Mouse (Mus musculus): Measurements from ENCODE around the gene Klrb1f.
"Not testable (repeated sequence)": the region's sequence is repeated elsewhere in the genome, so short reads cannot be mapped to it uniquely, and the experiment has no call there.

Klrb1f gene

DNA sequence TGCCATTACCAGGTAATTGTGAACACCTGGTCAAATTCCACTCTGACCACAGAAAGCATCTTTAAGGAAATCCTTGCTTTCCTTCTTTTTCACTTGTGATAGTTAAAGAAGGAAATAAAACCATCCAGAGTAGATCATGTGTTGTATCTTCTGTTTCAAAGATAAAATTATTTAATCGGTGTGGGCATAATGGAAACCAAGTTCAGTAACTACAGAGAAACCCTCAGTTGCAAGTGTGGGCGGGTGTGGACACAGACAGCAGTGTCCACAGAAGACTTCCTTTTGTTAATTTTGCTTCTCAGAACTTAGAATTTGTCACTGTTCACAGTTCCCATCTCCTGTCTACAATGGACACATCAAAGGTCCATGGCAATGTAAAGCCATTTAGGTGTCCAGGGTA is at the start of gene Klrb1f:
Gene Klrb1f, plus strand, starts transcription at position 301 of the 400 bp plus-strand sequence.
- DNase-seq, result no peak

DNA sequence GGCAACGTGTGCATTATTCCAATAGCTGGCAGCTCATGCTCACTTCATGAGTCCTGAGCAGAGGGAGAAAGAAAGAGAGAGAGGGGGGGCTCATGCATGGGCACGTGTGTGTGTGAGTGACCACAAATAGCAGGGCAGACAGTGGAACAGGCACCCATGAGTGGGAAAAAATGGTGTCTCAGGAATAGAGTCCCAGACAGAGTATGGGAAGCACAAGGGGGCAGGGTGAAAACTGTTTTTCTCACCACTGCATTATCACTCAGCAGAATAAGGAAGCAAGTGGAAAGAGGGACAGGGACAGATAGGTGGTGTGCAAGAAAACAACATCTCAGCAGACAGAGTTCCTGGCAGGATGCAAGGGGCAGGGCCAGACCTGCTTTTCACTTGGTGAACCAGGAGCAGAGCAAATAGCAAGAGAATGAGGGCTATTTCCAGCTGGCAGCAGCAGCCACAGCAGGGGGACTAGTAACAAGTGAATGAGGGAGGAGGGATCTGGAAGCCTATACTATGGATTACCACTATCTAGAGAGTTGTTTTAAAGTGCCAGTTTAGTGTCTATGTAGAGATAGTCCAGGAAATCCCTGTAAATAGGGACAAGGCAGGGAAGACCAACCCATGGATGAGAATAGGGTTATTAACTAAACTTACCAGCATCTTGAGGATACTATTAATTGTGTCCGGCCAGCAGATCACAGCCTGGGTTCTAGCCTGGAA is 49.5 kb upstream of the Klrb1f start:
- peak in 1 of 2 experiments; percentile 10 for DNase-seq

DNA sequence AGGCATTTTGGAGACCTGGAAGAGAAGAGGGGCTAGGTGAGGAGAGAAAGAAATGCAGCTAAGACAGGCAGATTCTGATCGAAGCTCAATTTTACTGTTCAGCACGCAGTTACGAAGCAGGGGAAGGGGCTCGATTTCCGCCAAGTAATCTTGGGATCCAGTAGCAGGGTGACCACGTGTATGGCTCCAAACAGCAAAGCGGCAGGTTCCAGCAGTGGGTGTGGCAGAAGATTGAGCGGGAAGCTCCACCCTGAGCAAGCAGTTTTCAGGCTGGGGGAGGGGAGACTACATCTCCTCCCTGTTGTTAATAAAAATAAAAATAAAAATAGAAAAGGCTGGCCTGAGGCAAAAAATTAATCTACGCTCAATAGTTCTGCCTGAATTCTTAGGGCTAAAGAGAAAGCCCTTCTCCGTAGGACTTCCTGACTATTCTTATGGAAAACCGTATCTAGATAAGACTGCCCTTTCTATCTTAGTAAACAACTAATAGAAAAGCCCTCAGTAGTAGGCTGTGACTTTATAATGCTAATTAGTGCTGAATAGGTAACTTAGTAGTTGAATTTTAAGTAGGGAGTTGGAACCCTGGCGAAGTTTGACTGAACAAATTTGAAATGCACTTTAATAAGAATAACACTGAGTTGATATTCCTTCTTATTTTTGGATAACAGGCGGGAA is 48.8 kb upstream of the Klrb1f start:
- DNase-seq, result no peak

DNA sequence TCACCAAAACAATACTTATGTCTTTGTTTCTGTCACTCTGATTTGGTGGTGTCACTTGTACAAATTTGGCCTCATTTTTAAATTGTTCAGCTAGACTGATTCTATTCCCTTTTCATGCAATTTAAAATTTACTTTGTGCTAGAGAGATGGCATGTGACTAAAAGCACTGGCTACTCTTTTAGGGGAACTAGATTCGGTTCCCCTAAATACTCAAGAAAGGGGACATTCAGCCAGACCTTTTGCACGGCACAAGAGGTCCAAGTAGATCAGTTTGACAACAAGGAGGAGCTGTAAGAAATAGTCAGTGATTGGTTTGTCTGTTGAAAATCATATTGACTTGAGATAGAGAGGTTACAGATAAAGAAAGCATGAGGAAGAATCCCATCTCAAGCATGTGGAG is 44.3 kb upstream of the Klrb1f start:
- DNase-seq, result no peak

DNA sequence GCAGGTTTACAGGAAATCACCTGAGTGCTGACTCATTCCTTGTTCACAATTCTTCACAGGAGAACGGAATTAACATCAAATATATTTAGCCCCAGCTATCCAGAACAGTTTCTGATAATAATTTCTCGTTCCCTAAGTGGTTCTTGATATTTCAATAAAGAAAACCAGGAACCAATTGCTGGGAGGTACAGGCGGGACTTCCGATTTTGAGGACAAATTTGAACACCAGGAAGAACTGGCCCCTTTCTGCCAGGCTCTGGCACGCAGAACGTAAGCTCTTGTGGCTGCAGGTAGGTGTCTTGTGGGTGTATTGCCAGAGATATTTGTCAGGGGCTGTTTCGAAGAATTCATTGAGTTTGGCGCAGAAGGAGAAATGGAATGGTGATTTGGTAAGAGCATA is 37.1 kb upstream of the Klrb1f start:
- no peak for DNase-seq

DNA sequence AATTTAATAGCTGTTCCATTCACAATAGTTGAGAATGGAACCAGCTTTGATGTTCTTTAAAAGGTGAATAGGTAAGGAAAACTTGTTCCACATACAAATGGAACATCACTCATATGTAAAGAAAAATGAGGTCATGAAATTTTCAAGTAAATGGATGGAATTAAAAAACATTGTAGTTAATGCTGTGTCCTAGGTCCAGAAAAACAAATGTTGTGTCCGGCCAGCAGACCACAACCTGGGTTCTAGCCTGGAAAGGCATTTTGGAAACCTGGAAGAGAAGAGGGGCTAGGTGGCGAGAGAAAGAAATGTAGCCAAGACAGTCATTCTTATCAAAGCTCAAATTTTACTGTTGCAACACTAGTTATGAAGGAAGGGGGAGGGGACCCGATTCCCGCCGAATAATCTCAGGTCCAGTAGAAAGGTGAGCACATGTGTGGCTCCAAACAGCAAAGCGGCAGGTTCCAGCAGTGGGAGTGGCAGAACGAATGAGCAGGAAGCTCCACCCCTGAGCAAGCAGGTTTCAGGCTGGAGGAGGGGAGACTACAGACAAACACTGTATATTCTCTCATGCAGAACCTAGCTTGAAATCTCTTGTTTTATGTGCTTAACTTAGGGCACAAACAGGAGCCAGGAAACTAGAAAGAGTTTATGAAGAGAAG is 35.7 kb upstream of the Klrb1f start:
- peak in 1 of 2 experiments; percentile 23 for DNase-seq

DNA sequence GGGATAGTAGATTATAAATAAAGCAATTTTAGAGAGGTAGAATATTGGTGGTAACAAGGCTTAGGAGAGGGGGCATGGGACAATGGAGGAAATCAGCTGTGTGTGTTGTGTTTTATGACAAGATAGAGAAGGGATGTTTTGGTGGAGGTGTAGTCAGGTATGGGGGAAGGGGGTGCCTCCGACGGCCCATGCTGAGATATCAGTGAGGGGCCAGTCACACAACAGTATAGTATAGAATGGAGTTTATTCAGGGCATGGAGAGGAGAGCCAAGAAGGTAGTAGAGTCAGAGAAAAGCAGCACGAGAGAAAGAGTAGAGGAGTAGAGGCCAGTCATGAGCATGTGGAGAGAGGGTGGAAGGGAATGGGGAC is 35.2 kb upstream of the Klrb1f start:
- no peak for DNase-seq

DNA sequence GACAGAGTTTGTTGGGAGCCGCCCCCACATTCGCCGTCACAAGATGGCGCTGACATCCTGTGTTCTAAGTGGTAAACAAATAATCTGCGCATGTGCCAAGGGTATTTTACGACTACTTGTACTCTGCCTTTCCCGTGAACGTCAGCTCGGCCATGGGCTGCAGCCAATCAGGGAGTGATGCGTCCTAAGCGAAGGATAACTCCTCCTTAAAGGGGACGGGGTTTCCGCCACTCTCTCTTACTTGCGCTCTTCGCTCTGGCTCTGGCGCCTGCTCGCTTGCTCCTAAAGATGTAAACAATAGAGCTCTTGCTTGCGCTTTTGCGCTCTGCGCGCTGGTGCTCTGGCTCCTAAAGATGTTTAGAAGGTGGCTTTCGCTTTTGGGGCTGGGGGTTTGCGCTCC is 33.7 kb upstream of the Klrb1f start:
- not testable (repeated sequence) for DNase-seq

DNA sequence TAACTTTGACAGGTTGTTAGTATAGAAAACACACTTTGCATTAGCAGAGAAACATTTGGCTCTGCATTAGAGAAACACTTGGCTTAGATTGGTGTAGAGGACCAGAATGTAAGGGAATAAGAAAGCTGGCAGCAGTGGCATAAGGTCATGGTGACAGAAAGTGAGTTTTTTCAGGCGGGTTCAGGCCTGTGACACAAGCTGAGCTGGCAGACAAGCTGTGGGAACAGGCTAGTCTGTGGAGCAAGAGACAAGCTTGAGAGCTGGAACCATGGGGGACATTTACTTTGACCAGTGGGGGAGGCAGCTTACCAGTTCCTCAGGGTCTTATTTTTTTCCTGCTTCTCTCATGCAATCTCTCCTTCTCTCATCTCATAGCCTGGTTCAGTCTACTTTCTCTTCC is 32.7 kb upstream of the Klrb1f start:
- DNase-seq, result no peak

DNA sequence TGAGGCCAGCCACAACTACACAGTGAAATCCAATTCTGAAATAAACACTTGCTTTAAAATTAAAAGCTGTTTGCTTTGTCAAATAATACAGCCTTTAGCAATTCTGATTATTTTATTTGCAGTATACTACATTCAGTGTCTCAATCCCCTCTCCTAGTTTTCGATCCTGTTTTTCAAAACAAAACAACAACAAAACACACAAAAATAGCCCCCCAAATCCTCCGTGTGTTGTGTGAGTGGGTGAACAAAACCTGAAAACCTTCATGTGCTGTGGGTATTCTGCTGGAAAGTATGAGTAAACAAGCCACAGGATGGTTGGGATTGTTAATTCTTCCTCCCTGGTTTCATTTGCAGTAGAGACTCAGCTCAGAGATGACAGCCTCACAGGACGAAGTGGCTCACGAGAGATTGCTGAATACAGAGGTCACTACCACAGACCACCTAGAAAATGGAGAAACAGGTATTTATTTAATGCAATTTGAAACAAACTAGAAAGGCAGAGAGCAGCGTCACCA is 31.9 kb upstream of the Klrb1f start:
- no peak for DNase-seq

DNA sequence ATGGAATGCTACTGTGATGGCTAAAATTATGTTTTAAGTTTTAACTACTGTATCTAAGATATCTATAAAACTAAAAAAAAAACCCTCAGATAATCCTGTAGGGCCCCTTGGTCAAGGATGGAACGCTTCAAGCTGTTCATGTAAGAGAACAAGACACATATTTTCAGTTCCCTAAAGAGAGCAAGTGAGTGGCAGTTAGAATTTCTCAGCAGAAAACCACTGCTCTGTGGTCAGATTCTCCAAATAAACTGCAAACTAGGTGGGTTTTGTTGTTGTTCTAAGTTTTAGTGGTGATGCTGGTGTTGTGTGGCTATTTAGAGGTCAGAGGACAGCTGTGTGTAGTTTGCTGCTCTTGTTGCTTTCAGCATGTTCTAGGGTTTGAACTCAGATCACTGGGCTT is 31.3 kb upstream of the Klrb1f start:
- DNase-seq, result peak; percentile 34 to 40

DNA sequence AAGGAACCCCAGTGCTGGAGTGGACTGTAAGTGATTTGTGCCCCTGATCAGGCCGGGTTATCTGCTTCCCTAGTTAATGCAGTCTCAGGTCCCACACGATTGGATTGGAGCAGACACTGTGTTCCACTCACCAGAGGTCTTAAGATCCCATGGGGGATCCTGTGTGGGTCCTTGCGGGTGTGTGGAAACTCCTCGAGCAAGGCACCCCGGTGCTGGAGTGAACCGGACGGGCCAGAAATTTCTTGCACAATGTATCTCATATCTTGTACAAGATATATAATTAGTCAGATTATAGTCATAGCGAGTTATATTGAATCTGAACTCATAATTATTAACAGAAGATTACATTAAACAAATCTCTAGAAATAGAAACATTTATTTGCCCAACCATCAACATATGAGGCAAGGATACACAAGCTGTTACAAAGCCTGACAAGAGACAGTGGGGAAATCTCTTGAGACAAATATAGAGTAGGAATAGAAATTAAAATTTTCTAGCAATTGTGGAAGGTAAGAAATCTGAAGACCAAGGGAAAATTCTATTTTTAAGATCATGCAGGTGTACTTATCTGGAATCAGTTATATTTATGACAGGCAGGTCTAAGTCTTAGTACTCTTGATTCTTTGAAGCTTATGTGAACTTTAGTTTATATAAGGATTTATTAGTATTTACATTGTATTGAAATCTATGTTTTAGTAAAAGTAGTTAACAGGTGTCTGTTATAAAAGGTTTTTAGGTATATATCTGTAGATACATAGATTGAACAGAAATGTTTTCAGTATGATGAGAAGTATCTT is 18.1 kb upstream of the Klrb1f start:
- no peak for DNase-seq

DNA sequence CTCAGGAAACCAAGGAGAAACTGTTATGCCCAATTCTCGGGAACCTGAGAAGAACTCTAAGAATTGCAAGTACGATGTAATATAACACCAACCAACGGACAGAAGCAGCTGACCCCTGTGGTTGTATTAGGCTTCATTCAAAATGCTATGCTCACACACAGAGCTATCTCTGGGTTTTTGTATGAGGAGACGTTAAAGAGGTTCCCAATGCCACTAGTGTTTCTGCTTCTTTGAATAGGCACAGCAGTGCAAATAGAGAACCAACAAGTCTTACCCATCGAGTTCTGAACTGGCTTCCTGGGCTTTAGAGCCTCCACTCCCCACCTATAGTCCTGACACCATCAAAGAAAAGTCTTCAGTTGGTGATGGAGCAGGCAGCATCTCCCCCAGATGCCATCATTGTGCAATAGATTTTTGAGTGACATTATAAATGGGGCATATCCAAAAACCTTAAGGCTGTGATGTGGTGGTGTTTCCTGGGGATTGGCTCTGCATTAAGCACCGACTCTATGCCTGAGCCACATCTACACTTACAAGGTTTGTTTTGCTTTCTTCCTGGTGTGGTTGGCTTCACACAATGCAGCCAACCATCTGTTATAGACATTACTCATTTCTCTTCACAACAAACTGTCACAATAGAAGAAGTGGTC is 15.4 kb upstream of the Klrb1f start:
- DNase-seq, result no peak

DNA sequence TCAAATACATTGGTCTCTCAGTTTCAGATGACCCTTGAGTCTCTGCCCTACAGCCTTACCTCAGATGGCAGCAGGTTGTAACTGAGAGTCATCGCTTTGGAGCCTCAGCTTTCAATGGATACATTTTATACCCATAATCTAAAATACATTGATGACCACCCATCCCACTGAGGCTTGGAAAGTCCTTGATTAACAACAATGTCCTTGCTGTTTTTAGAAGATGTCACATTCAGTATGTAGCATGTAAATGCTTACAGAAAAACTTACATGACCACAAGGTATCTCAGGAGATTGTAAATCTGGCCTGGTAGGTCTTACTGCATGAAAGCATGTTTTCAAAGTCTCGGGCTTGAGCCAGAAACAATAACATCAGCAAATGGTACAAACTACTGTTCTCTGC is 14.7 kb upstream of the Klrb1f start:
- no peak for DNase-seq

DNA sequence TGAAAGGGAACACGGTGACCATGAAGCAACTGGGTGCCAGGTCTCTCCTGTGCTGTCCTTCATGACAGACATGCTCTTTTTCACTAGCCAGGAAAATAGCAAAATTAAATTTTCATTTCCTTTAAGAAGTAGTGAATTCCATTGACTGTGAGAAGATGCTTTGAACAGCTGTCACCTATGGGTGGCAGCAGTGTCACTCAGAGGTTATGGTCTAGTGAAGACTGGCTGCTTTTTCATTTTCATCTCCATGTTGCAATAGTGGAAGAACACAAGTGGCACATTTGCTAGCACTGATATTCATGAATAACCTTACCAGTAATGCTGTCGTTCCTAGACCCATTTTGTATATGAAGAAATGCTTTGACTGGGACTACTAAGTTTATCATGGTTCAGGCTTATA is 12.3 kb upstream of the Klrb1f start:
- peak; percentile 52 to 57 for DNase-seq

DNA sequence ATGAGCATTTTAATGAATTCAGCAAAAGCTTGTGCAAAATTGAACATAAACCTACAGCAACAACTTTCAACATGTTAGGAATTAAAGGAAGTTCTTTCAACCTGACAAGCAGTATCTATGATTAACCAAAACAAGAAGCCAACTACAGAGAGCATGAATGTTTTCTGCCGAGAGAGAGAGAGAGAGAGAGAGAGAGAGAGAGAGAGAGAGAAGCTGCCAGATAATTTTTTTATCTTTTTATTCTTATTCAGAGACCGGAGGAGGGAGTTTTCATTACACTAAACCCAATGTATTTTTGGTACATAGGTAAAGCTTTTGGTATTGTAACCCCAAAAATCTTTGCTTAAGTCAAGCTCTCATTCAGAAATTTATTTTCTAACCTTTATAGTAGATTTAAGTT is 10.7 kb upstream of the Klrb1f start:
- no peak for DNase-seq

DNA sequence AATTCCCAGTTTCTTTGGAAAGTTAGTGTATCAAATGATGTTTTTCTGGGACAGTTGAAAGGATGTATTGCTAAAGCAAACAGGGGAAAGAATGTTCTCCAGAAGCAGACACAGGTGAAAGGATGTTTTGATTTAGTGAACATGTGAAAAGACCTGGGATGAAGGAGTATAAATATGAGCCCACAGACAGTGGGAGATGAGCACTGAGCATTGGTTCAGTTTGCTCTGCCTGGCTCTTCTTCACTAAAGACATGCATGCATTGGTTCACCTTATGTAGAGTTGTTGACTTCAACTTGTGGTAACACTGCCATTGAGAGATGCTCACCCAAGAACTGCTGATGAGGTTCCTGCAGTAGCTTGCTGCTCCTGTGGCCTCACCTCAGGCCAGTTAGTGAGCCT is 9.4 kb upstream of the Klrb1f start:
- DNase-seq, result no peak

DNA sequence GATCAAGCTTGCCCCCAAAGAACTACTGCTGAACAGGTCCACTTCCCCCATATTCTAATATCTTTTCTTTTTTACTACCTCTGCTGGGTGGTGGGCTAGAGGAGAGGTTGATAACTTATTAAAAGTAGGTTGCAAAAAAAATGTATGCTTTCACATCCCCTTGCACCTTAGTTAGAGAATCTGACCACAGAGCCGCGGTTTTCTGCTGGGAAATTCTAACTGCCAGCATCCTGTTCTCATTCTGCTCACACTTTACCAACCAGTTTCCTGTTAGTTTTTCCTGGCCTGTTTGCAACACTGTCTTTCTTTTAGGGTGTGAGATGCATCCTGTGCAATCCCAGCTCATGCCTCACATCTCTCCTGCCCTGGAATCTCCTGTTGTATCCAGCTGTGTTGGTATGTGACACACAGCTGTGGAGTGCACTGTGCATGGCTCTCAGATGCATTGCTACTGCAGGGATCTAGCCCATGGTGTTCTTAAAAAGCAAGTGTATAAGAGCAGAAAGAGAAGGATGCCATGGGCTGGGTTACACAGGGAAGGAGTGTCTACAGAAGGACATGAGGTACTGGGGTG is 8.7 kb upstream of the Klrb1f start:
- peak; percentile 53 to 62 for DNase-seq

DNA sequence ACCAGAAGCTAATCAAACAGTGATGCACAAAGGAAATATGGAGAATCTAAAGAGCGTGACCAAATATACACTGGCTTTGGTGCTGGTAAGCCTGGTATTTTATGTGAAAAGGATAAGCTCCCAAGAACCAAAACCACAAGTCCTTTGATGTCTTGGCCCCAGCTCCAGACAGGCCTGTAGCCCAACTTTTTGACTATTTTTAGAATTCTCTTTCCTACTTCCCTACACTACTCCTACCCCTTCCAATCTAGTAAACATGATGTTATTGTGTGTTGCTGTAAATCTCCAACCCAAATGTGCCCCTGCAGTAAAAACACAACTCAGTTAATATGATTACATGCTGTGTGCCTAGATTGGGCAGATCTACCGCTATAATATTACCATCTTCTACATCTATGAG is 4.2 kb upstream of the Klrb1f start:
- DNase-seq, result no peak

DNA sequence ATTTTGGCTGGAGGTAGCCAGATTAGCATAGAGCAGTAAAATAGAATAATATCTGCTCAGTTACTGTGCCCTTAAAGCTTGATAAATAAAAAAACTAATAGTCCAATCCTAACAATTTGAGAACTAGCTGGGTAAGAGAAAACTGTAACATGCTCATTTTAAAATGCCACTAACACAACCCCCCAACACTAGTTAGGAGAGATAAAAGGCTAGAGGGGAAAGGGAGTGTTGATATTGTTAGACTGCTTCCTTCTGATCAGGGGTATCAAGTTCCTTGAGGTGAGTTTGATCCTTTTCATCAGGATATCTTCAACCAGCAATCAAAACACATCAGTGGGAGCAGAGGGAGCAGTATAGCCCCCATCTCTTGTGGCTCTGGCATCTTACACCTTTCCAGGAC is 3.2 kb upstream of the Klrb1f start:
- no peak for DNase-seq

DNA sequence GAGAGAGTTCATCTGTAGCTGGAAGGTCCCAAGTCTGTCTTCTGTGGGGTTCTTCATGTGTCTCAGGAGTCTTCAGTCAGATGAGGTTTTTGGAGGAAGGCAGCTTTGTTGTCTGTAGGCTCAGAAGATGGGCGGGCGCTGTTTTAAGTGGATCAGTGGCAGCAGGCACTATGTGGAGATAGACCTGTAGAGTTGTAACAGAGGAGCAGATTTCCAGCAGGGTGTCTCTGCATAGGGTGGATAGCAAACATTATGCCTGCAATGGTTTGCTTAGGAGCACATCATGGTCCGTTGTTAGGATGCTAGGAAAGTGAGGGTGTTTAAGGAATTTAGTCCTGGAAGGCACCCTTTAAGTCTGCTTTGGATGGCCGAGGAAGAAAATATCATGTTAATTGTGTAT is 2.7 kb downstream of the Klrb1f start:
- DNase-seq, result no peak

DNA sequence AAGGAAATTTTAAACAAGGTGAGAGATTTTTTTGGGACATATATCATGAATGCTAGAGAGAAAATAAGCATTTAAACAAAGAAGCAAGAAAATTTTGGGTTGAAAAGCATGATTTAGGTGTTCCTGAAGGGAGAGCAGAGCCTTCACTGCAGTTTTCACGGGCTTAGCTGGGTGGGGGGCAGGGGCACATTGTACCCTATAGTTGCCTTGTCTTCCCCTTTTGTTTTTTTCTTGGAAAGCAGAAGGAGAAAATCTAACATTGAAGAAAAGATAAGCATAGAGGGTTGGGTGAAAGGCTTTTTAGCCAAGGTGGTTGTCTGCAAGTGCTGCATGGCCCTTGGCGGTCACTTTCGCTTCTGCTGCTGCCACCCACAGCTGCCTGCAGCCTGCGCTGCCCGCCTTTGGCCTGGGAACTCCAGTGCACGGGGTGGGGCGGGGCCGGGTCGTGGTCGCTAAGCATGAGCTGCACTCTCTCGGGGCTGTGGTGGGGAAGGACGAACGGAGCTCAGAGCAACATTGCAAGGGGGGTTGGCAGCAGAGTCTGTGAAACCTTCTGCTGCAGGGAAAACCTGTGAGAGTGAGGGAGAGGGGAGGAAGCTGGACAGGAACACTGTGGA is 3.3 kb downstream of the Klrb1f start:
- DNase-seq, result peak; percentile 74 to 78

Data from B cell, adult 2 months (primary cell).